ENCODE assay signal across 14 mouse cellular contexts in genomic region chr2:28207200-28207750, GRCm38 (mm10). TPM values are rescaled to one million over a fixed set of nuclear protein-coding genes. Genes with fewer than 3 reads are reported as not detected.
DNase-seq lines count a peak whose midpoint lies in the region; ATAC-seq and TF ChIP-seq lines count a peak whose summit lies in the region.
"Had no signal": no experiment of that assay in that cellular context is flagged by ENCODE, and none has a peak within 500 bp of the region (broad histone marks: within the 10 kb centered on the region; RNA-seq: fewer than 3 reads in every experiment).

No protein-coding gene starts in this region.

- no peak for DNase-seq in layer of hippocampus, adult 2 months (ENCODE audit: low spot score in 2 of 2)
- DNase-seq in layer of hippocampus, adult 9-10 months (ENCODE audit: low spot score), result no peak
- DNase-seq in embryo, embryonic 10.5 days (ENCODE audit: low spot score), result no peak
- DNase-seq: kidney, postnatal 14 days; layer of hippocampus, postnatal 36 days; liver, postnatal 0 days; lung, postnatal 4 days; right cerebral cortex, postnatal 4 days; thymus, adult 18-20 months had no signal

- no peak for TF ChIP-seq CTCF in layer of hippocampus, adult 2 months (conservative IDR thresholded peaks at IDR 0.05)

- H3K9ac ChIP-seq in embryonic facial prominence, embryonic 15.5 days, result no peak overlapping the region
- peak overlapping the region; percentile 14; the same call in 1 of the 2 replicates for H3K9ac ChIP-seq in hindbrain, embryonic 15.5 days
- H3K9ac ChIP-seq in neural tube, embryonic 14.5 days (replicated peaks; ENCODE audit: low read depth, low read length), result no peak overlapping the region; the same call in 1 of the 2 replicates
- H3K9ac ChIP-seq: heart, embryonic 15.5 days; liver, postnatal 0 days had no signal

- no peak for ATAC-seq in embryonic facial prominence, embryonic 15.5 days (ENCODE audit: insufficient number of reproducible peaks, low FRiP score, low TSS enrichment, low read depth)
- ATAC-seq in hindbrain, embryonic 15.5 days (ENCODE audit: low FRiP score, low read depth), result no peak
- ATAC-seq in neural tube, embryonic 14.5 days (ENCODE audit: low read depth), result no peak
- ATAC-seq in erythroid progenitor cell, adult 5-6 weeks (replicated peaks; ENCODE audit: low FRiP score, poor library complexity, severe bottlenecking), result no peak
- ATAC-seq: liver, postnatal 0 days had no signal

- no peak overlapping the region for H3K4me2 ChIP-seq in embryonic facial prominence, embryonic 15.5 days (replicated peaks)
- H3K4me2 ChIP-seq in hindbrain, embryonic 15.5 days, result peak overlapping the region; percentile 84
- H3K4me2 ChIP-seq in neural tube, embryonic 14.5 days (ENCODE audit: low read depth, low read length), result peak overlapping the region; percentile 97

- H3K36me3 ChIP-seq in embryonic facial prominence, embryonic 15.5 days, result no peaks in the 10 kb centered on the region; the same call in 1 of the 2 replicates
- no peaks in the 10 kb centered on the region for H3K36me3 ChIP-seq in hindbrain, embryonic 15.5 days
- H3K36me3 ChIP-seq in neural tube, embryonic 14.5 days (ENCODE audit: control insufficient read depth, insufficient read depth, low read length), result no peaks in the 10 kb centered on the region
- H3K36me3 ChIP-seq: heart, embryonic 15.5 days had no signal

- 76% methylated on average over 3 of the region's 3 CpGs for WGBS in embryonic facial prominence, embryonic 15.5 days
- WGBS in hindbrain, embryonic 15.5 days, result 73% methylated on average over 3 of the region's 3 CpGs
- WGBS in neural tube, embryonic 14.5 days, result 78% methylated on average over 3 of the region's 3 CpGs

- no peaks in the 10 kb centered on the region for H3K9me3 ChIP-seq in embryonic facial prominence, embryonic 15.5 days (replicated peaks)
- H3K9me3 ChIP-seq in hindbrain, embryonic 15.5 days, result no peaks in the 10 kb centered on the region
- H3K9me3 ChIP-seq in neural tube, embryonic 14.5 days (ENCODE audit: control insufficient read depth, low read length), result no peaks in the 10 kb centered on the region
- H3K9me3 ChIP-seq: heart, embryonic 15.5 days had no signal

- 0 out of 2 replicates have a peak, but pooled peaks cover 7% of the 10 kb centered on the region for H3K27me3 ChIP-seq in embryonic facial prominence, embryonic 15.5 days
- H3K27me3 ChIP-seq in hindbrain, embryonic 15.5 days, result no peaks in the 10 kb centered on the region
- H3K27me3 ChIP-seq in neural tube, embryonic 14.5 days (ENCODE audit: control insufficient read depth, insufficient read depth, low read length), result no peaks in the 10 kb centered on the region

- H3K4me3 ChIP-seq in layer of hippocampus, adult 2 months, result peak overlapping the region; percentile 86
- peak overlapping the region; percentile 65; the same call in 1 of the 2 replicates for H3K4me3 ChIP-seq in embryonic facial prominence, embryonic 15.5 days (replicated peaks)
- H3K4me3 ChIP-seq in hindbrain, embryonic 15.5 days, result peak overlapping the region; percentile 50
- peak overlapping the region; percentile 67; the same call in 1 of the 2 replicates for H3K4me3 ChIP-seq in neural tube, embryonic 14.5 days (ENCODE audit: low read depth, low read length)

- H3K4me1 ChIP-seq in embryonic facial prominence, embryonic 15.5 days, result peaks cover 47% of the 10 kb centered on the region
- peaks cover 74% of the 10 kb centered on the region for H3K4me1 ChIP-seq in hindbrain, embryonic 15.5 days (replicated peaks)
- peaks cover 50% of the 10 kb centered on the region for H3K4me1 ChIP-seq in neural tube, embryonic 14.5 days (ENCODE audit: control insufficient read depth, insufficient read depth, low read length)

- H3K27ac ChIP-seq in layer of hippocampus, adult 2 months, result peak overlapping the region; percentile 97
- no peak overlapping the region for H3K27ac ChIP-seq in embryonic facial prominence, embryonic 15.5 days (replicated peaks)
- no peak overlapping the region for H3K27ac ChIP-seq in hindbrain, embryonic 15.5 days (replicated peaks)
- no peak overlapping the region for H3K27ac ChIP-seq in neural tube, embryonic 14.5 days (ENCODE audit: low read depth, low read length)
- H3K27ac ChIP-seq: heart, embryonic 15.5 days had no signal

RNA-seq across cellular contexts. Expression of gene Olfm1, which starts 14.5 kb away (rescaled TPM):
- 1,000 to 10,000 TPM; 1,799 to 1,811 TPM for total RNA-seq in layer of hippocampus, adult 2 months (2021)
- polyA plus RNA-seq in embryonic facial prominence, embryonic 15.5 days (2015; fragmentation: Nextera tagmentation; extraction: Ambion mirVana), result 34.5 and 35.7 TPM in 2 replicates
- polyA plus RNA-seq in hindbrain, embryonic 15.5 days (2015; fragmentation: Nextera tagmentation; extraction: Ambion mirVana), result 343 and 372 TPM in 2 replicates
- 356 and 369 TPM in 2 replicates for polyA plus RNA-seq in neural tube, embryonic 14.5 days (2014; fragmentation: Nextera tagmentation; extraction: Ambion mirVana)
- total RNA-seq in erythroid progenitor cell, adult 5-6 weeks (2015; ENCODE audit: low replicate concordance), result 5.0 and 7.1 TPM in 2 replicates
- total RNA-seq in erythroid progenitor cell, adult 5-6 weeks (2017; ENCODE audit: low replicate concordance), result 1.8 TPM in 1 of 2 replicates, not detected in the other
